In genomic region chr19:46966330-46966729, GRCm38 (mm10) we compare ENCODE assay signal across 18 mouse cellular contexts. TPM values are rescaled to one million over a fixed set of nuclear protein-coding genes. Genes with fewer than 3 reads are reported as not detected.
"Had no signal": no experiment of that assay in that cellular context is flagged by ENCODE, and none has a peak within 500 bp of the region (broad histone marks: within the 10 kb centered on the region; RNA-seq: fewer than 3 reads in every experiment).

No protein-coding gene starts in this region.

- H3K36me3 ChIP-seq: midbrain, embryonic 10.5 days; midbrain, embryonic 12.5 days; neural tube, embryonic 13.5 days; neural tube, embryonic 15.5 days had no signal

- H3K27me3 ChIP-seq: midbrain, embryonic 12.5 days; neural tube, embryonic 13.5 days; neural tube, embryonic 15.5 days had no signal

- H3K4me3 ChIP-seq: midbrain, embryonic 10.5 days; midbrain, embryonic 12.5 days; myocyte; neural tube, embryonic 13.5 days; neural tube, embryonic 15.5 days had no signal

- DNase-seq: lung, adult 18-20 months; lung, embryonic 14.5 days; lung, postnatal 10 days; lung, postnatal 4 days; midbrain, embryonic 14.5 days; retina, postnatal 1 day; right cerebral cortex, adult 18-20 months; right cerebral cortex, postnatal 25 days; right cerebral cortex, postnatal 4 days; spleen, adult 18-20 months; thymus, adult 18-20 months; thymus, postnatal 14 days; thymus, postnatal 36 days had no signal

- H3K27ac ChIP-seq: midbrain, embryonic 10.5 days; midbrain, embryonic 12.5 days; neural tube, embryonic 13.5 days; neural tube, embryonic 15.5 days had no signal

RNA-seq across cellular contexts. Expression of gene Ina, which starts 48.2 kb away (rescaled TPM):
- polyA plus RNA-seq: myocyte had no signal
